8 mouse cellular contexts compared by ENCODE assay signal in the genomic region with DNA sequence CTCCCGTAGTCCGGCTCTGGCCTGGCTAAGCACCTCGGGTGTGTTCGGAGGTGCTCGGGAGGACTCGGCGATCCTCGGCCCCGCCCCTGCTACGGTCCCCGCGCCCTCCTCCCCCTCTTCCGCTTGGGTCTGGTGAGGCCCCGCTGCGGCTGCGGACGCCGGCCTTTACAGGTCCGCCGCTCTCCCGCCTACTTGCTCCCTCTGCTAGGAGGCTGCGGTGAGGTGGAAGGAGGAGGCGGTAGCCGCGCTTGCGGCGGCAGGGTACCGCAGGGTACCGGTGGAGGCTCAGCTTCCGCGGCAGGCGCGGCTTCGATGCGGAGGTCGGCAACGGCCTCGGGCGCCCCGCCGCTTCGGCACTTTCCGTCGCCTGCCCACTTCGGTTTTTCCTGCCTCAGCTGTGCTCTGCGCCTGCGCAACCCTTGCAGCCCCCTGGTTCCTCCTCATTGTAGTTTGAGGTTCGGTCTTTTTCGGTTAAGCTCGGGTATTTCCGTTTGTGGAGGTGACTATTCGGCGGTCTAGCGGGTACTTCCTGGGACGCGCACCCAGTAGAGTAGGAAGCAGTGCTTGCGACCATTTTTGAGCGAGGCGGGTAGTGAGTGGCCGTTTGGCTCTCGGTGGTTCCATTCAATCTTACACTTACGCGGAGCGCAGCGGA. TPM values are rescaled to one million over a fixed set of nuclear protein-coding genes. Genes with fewer than 3 reads are reported as not detected.
A peak's percentile ranks its signal among the peaks of the same experiment; 100 is the strongest.
DNase-seq lines count a peak whose midpoint lies in the region; ATAC-seq and TF ChIP-seq lines count a peak whose summit lies in the region.

Ube2m (minus strand) TSS at position 375 of the 655 bp plus-strand sequence.

- peak within 1 kb of the TSS; percentile 98 for H3K9ac ChIP-seq in embryonic facial prominence, embryonic 14.5 days (ENCODE audit: low read depth, low read length)
- H3K9ac ChIP-seq in limb, embryonic 14.5 days (ENCODE audit: low read depth, low read length, severe bottlenecking): peak within 1 kb of the TSS; percentile 82
- H3K9ac ChIP-seq in midbrain, postnatal 0 days (replicated peaks; ENCODE audit: low read length, poor library complexity, severe bottlenecking): peak within 1 kb of the TSS; percentile 98

- H3K27ac ChIP-seq in embryonic facial prominence, embryonic 14.5 days (replicated peaks; ENCODE audit: low read depth, low read length): peak within 1 kb of the TSS; percentile 99
- peak within 1 kb of the TSS; percentile 98 for H3K27ac ChIP-seq in limb, embryonic 14.5 days (replicated peaks; ENCODE audit: low read depth, low read length)
- peak within 1 kb of the TSS; percentile 98 for H3K27ac ChIP-seq in midbrain, postnatal 0 days (ENCODE audit: low read depth, low read length)

- peak; percentile 94 for DNase-seq in 3134 (ENCODE audit: extremely low read depth, insufficient read length, low spot score)
- peak; percentile 95 to 99 for DNase-seq in adrenal gland, postnatal 4 days (ENCODE audit: low spot score in 2 of 2)
- DNase-seq in embryonic facial prominence, embryonic 14.5 days (ENCODE audit: low spot score): peak; percentile 99
- DNase-seq in heart, adult 8-10 months (ENCODE audit: low spot score): peak; percentile 97
- DNase-seq in kidney, adult 9 months: peak; percentile 98
- DNase-seq in limb, embryonic 14.5 days (ENCODE audit: low spot score): peak; percentile 98
- DNase-seq in midbrain, postnatal 0 days (ENCODE audit: low spot score): peak; percentile 99
- peak; percentile 97 for DNase-seq in spleen, postnatal 14 days (ENCODE audit: low spot score in 2 of 2)

- peak; percentile 91 for ATAC-seq in embryonic facial prominence, embryonic 14.5 days (ENCODE audit: low read depth)
- peak; percentile 90 for ATAC-seq in limb, embryonic 14.5 days (ENCODE audit: low FRiP score, low read depth)
- peak; percentile 92 for ATAC-seq in midbrain, postnatal 0 days (ENCODE audit: low FRiP score)

- peak within 1 kb of the TSS; percentile 90 for H3K4me2 ChIP-seq in embryonic facial prominence, embryonic 14.5 days (ENCODE audit: low read depth, low read length)
- H3K4me2 ChIP-seq in limb, embryonic 14.5 days (replicated peaks; ENCODE audit: low read depth, low read length, severe bottlenecking): peak within 1 kb of the TSS; percentile 90
- peak within 1 kb of the TSS; percentile 87 for H3K4me2 ChIP-seq in midbrain, postnatal 0 days (ENCODE audit: low read depth, low read length, poor library complexity, severe bottlenecking)

- peaks cover 17% of the 10 kb centered on the region for H3K36me3 ChIP-seq in embryonic facial prominence, embryonic 14.5 days (ENCODE audit: control insufficient read depth, insufficient read depth, low read length)
- peaks cover 26% of the 10 kb centered on the region for H3K36me3 ChIP-seq in limb, embryonic 14.5 days (ENCODE audit: control insufficient read depth, insufficient read depth, low read length)
- peaks cover 15% of the 10 kb centered on the region for H3K36me3 ChIP-seq in midbrain, postnatal 0 days (ENCODE audit: insufficient read depth, low read length)

- peaks cover 18% of the 10 kb centered on the region for H3K27me3 ChIP-seq in embryonic facial prominence, embryonic 14.5 days (replicated peaks; ENCODE audit: control insufficient read depth, insufficient read depth, low read length)
- H3K27me3 ChIP-seq in limb, embryonic 14.5 days (ENCODE audit: control insufficient read depth, insufficient read depth, low read length): peaks cover 9% of the 10 kb centered on the region
- peaks cover 10% of the 10 kb centered on the region; the same call in 1 of the 2 replicates for H3K27me3 ChIP-seq in midbrain, postnatal 0 days (ENCODE audit: insufficient read depth, low read length)

- peak; percentile 96 for TF ChIP-seq POLR2A in limb, embryonic 14.5 days (IDR thresholded peaks at IDR 0.05; ENCODE audit: borderline replicate concordance, extremely low read depth, insufficient read depth, insufficient read length)

- 0% methylated on average over 39 of the region's 65 CpGs for WGBS in embryonic facial prominence, embryonic 14.5 days
- under 1% methylated on average over 40 of the region's 65 CpGs for WGBS in limb, embryonic 14.5 days
- WGBS in midbrain, postnatal 0 days: under 1% methylated on average over 42 of the region's 65 CpGs

- H3K4me1 ChIP-seq in embryonic facial prominence, embryonic 14.5 days (ENCODE audit: control insufficient read depth, insufficient read depth, low read length): peaks cover 26% of the 10 kb centered on the region
- H3K4me1 ChIP-seq in limb, embryonic 14.5 days (ENCODE audit: control insufficient read depth, insufficient read depth, low read length): peaks cover 19% of the 10 kb centered on the region
- H3K4me1 ChIP-seq in midbrain, postnatal 0 days (ENCODE audit: insufficient read depth, low read length): peaks cover 14% of the 10 kb centered on the region

- no peak for TF ChIP-seq CTCF in midbrain, postnatal 0 days (IDR thresholded peaks at IDR 0.05)

- no peaks in the 10 kb centered on the region for H3K9me3 ChIP-seq in embryonic facial prominence, embryonic 14.5 days (ENCODE audit: control insufficient read depth, low read length)
- no peaks in the 10 kb centered on the region for H3K9me3 ChIP-seq in limb, embryonic 14.5 days (ENCODE audit: control insufficient read depth, low read length)
- H3K9me3 ChIP-seq in midbrain, postnatal 0 days (ENCODE audit: low read length): no peaks in the 10 kb centered on the region

- peak within 1 kb of the TSS; percentile 69 for H3K4me3 ChIP-seq in embryonic facial prominence, embryonic 14.5 days (ENCODE audit: low read depth, low read length)
- H3K4me3 ChIP-seq in limb, embryonic 14.5 days (replicated peaks; ENCODE audit: low read length): peak within 1 kb of the TSS; percentile 59
- H3K4me3 ChIP-seq in midbrain, postnatal 0 days (ENCODE audit: low read depth, low read length): peak within 1 kb of the TSS; percentile 87

RNA-seq across cellular contexts. Expression of gene Ube2m, which starts in this region (rescaled TPM):
- total RNA-seq in adrenal gland, postnatal 4 days (2021): 100 to 1,000 TPM; 168 to 181 TPM
- polyA plus RNA-seq in embryonic facial prominence, embryonic 14.5 days (2014; fragmentation: Nextera tagmentation; extraction: Ambion mirVana): 140 and 147 TPM in 2 replicates
- total RNA-seq in heart, adult 8-10 months (2022): 100 to 1,000 TPM; 204 to 216 (median 210) TPM
- polyA plus RNA-seq in limb, embryonic 14.5 days (2012; rRNA removed): 294 and 308 TPM in 2 replicates
- polyA plus RNA-seq in limb, embryonic 14.5 days (2014; fragmentation: Nextera tagmentation; extraction: Ambion mirVana): 159 and 165 TPM in 2 replicates
- 359 and 383 TPM in 2 replicates for total RNA-seq in midbrain, postnatal 0 days (2014; rRNA removed)
- polyA plus RNA-seq in midbrain, postnatal 0 days (2015; fragmentation: Nextera tagmentation; extraction: Ambion mirVana): 146 and 147 TPM in 2 replicates

Comparison
In these comparisons a context has a peak if more than half of its experiments do, and no peak if none do; other contexts are left out.
1. Peak in every context shown above with its lines: DNase-seq, ATAC-seq, H3K4me3 ChIP-seq and H3K27ac ChIP-seq.